Mouse (Mus musculus): Measurements from ENCODE around the gene Kank4. TPM values are rescaled to one million over a fixed set of nuclear protein-coding genes. Genes with fewer than 3 reads are reported as not detected.

Gene Kank4
- not detected for polyA plus RNA-seq (2017; shearing (Covaris generic))

DNA sequence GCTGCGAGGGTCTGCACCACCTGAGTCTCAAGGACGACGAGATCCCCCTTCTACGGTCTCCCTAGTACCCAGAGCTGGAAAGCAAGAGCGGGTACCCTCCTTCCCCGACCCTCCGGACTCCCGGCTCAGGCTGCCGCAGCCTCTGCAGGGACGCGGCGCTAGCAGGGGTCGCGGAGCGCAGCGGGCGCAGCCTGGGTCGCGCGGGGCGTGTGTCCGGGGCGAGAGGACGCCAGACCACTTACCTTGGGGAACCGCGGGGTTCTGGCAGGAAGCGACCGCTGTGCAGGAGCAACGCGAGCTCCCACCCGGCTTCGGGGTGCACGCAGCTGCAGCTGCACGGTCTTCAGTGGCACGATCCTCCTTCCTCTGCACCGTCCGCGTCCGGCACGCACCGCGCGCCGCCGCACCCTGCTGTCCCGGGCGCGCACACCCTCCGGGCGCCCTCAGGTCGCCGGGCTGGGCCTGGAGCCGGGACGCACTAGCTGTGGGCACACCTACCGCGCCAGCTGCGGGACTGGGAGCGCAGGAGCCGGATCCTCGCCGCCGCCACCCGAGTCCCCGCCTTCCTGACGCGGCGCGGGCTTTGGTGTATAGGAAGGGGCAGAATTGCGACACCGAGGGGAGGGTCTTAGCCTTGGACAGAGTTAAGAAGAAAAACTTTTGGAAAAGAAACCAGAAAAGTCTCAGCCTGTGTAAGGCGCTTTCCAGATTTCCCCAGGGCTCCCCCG, at the start of gene Kank4:
Gene Kank4, minus strand, starts transcription at position 354 of the 728 bp plus-strand sequence.

DNA sequence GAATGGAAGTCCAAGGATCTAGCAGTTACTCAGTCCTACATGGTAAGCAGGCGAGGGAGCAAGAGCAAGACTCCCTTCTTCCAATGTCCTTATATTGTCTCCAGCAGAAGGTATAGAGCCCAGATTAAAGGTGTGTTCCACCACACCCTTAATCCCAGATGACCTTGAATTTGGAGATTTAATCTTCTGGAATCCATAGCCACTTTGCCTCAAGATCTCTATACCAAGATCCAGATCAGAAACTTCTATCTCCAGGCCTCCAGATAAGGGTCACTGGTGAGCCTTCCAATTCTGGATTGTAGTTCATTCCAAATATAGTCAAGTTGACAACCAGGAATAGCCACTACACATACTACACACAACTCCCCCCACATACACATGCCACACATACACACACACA, 6.4 kb upstream of the Kank4 start, which contains the start of gene I0C0044D17Rik:
Gene I0C0044D17Rik, minus strand, starts transcription at position 101 of the 400 bp plus-strand sequence.

DNA sequence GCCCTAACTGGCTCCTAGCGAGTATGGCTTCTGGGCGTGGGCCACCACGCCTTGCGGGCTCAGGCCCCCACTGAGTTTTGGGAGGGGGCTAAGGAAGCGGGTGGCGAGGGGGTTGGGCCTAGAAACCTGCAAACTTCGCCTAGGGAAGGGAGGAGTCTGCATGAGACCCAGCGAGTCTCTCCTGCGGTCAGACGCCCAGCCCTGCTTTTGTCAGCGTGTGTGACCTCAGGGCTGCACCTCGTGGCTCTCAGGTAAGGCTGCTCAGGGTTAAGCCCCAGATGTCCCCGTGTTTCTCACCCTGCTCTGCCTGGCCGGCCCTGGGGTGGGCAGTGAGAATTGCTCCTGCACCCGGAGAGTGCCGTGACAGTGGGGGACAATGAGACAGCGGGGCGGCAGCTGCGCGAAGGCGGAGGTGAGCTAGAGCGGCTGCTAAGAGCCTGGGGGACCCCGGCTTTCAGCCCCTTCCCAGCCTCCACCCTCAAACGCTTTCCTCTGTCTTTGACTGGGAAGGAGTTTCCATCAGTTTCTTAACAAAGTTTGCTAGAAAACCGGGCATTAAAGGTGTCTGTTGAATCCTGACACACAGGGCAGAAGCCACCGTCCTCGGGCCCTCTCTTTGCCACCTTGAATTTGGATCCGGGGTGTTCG, 90.6 kb downstream of the Kank4 start, which contains the start of gene L1td1:
Gene L1td1, plus strand, starts transcription at position 145 of the 648 bp plus-strand sequence.

Other genes with a start within 250 kb of the Kank4 start
- not detected for gene L1td1, start 90.8 kb downstream of the Kank4 start, polyA plus RNA-seq (2017; shearing (Covaris generic))
- not detected for gene I0C0044D17Rik, start 6.3 kb upstream of the Kank4 start, polyA plus RNA-seq (2017; shearing (Covaris generic))
- gene Usp1, start 106.3 kb upstream of the Kank4 start, polyA plus RNA-seq (2017; shearing (Covaris generic)) = 63.1 TPM
- gene Angptl3, start 213.4 kb upstream of the Kank4 start, polyA plus RNA-seq (2017; shearing (Covaris generic)) = not detected

Measured in CD4-positive, CD25-positive, alpha-beta regulatory T cell (primary cell).